Mouse (Mus musculus) cortical plate, adult 2 months (tissue): ENCODE measurements around the gene Dnase1l1. TPM values are rescaled to one million over a fixed set of nuclear protein-coding genes. Genes with fewer than 3 reads are reported as not detected.

Source experiments
- H3K27ac ChIP-seq: fragments of 200-500 bp; 2 replicates; pipeline ENCODE4 v1.5.1; 2012; ENCODE audit warnings: low read length, control low read depth, inconsistent platforms; ENCODE audit not compliant: insufficient read depth
- H3K4me1 ChIP-seq: fragments of 200-500 bp; 2 replicates; pipeline ENCODE4 v1.6.1; 2011; ENCODE audit warnings: low read length; ENCODE audit not compliant: control insufficient read depth, insufficient read depth
- H3K4me3 ChIP-seq: fragments of 200-500 bp; 2 replicates; pipeline ENCODE4 v1.5.1; 2011; ENCODE audit warnings: mild to moderate bottlenecking, low read length, control low read depth; ENCODE audit not compliant: insufficient read depth
- CTCF ChIP-seq: fragments of 200-500 bp; IDR thresholded peaks from 2 replicates; pipeline ENCODE4 v1.5.1; 2011; ENCODE audit warnings: mild to moderate bottlenecking, control low read depth, low read length; ENCODE audit not compliant: insufficient read depth; ENCODE audit errors: extremely low read depth
- POLR2A ChIP-seq: fragments of 200-500 bp; IDR thresholded peaks from 2 replicates; pipeline ENCODE4 v1.6.1; 2011; ENCODE audit warnings: mild to moderate bottlenecking, low read length, control low read depth; ENCODE audit not compliant: insufficient read depth; ENCODE audit errors: extremely low read depth
- polyA plus RNA-seq: library from polyadenylated mRNA; depleted of rRNA; stranded (reverse); fragments of >200 nt; gene quantifications from 2 replicates; pipeline ENCODE4 v1.2.3, GENCODE M21; 2012

Gene Dnase1l1
- polyA plus RNA-seq, 1 experiment: 5.3 TPM

- TF ChIP-seq POLR2A: no peak
- TF ChIP-seq CTCF: no peak
- Histone ChIP-seq H3K27ac (peak within 1 kb of the TSS; percentile 87), H3K4me1 (0 out of 2 replicates have a peak, but pooled peaks cover 2% of the 10 kb centered on the region), H3K4me3 (peak within 1 kb of the TSS; percentile 49)
Observed at GRCm38 (mm10) chrX:74270062-74270901, 11.9 kb downstream of the Dnase1l1 start, which contains the start of gene Rpl10. TSS of gene Rpl10 (plus strand) at chrX:74270812.

DNA sequence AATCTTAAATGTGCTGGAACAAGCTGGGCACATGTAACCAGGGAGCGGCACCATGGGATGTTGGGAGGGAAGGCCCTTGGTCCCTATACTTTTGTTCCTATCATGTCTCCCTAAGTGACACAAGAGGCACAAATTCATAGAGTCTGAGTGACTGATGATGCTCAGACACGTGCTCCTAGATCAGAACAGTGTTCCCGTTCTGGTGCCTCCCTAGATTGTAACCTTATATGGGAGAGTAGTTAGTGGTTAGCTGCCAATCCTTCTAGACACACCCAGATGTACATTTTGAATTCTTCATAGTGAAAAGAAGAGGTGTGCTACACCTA is 12.4 kb downstream of the Dnase1l1 start:
- Histone ChIP-seq H3K27ac (peak overlapping the region; percentile 68), H3K4me1 (0 out of 2 replicates have a peak, but pooled peaks cover 2% of the 10 kb centered on the region), H3K4me3 (peak overlapping the region; percentile 49)
- TF ChIP-seq POLR2A (no peak), CTCF (no peak)

DNA sequence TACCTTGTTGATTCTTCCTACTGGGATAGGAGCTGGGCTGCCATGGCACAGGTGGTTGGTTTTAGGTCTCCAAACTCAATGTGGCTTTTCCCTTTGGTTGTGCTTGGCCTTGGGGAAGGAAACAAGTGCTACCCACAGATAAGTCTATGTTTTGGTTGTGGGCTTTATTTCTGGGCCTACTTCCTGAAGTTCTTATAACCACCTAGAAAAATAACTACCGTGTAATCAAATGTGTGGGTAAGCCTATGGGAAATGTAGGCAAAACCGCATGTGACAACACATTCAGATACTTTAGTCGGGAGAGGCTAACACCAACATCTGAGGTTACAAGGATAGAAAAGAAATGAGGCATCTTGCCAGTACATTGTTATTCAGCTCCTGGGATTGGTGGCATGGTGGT is 24.4 kb downstream of the Dnase1l1 start:
- Histone ChIP-seq H3K4me3 (no peak overlapping the region), H3K27ac (no peak overlapping the region), H3K4me1 (no peaks in the 10 kb centered on the region)
- TF ChIP-seq POLR2A (no peak), CTCF (no peak)

DNA sequence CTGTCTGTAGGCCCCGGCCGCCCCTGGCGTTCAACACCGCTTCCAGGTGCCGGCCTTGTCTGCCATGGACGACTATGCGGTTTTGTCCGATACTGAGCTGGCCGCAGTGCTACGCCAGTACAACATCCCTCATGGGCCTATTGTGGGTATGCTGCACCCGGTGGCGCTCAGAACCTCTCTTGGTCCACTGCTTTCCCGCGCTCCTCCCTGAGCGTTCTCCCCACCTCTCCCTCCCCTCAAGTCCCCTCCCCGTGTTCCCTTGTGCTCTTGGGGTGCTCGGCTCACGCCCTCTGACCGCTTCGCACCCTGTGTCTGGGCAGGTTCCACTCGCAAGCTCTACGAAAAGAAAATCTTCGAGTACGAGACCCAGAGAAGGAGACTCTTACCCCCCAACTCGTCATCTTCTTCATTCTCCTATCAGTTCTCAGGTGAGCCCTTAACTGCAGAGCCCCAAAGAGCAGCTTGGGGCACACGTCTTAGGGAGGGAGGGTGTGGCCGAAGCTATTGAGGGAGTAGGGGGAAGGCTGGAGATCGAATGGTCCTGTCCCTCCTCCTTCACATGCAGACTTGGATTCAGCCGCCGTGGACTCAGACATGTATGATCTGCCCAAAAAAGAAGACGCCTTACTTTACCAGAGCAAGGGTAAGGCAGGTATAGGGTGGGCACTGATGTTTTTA is 27.1 kb downstream of the Dnase1l1 start:
- peak overlapping the region; percentile 85 for H3K27ac ChIP-seq
- no peak for TF ChIP-seq CTCF
- TF ChIP-seq POLR2A: no peak
- H3K4me1 ChIP-seq: no peaks in the 10 kb centered on the region
- H3K4me3 ChIP-seq: peak overlapping the region; percentile 96

GRCm38 (mm10) chrX:74254153-74254887 is 27.8 kb downstream of the Dnase1l1 start, which contains the start of gene Emd:
TSS of gene Emd (plus strand) at chrX:74254687.
- TF ChIP-seq POLR2A (peak; percentile 75; the same call in 1 of the 2 replicates), CTCF (no peak)
- Histone ChIP-seq H3K4me1 (no peaks in the 10 kb centered on the region), H3K27ac (peak within 1 kb of the TSS; percentile 85), H3K4me3 (peak within 1 kb of the TSS; percentile 96)

DNA sequence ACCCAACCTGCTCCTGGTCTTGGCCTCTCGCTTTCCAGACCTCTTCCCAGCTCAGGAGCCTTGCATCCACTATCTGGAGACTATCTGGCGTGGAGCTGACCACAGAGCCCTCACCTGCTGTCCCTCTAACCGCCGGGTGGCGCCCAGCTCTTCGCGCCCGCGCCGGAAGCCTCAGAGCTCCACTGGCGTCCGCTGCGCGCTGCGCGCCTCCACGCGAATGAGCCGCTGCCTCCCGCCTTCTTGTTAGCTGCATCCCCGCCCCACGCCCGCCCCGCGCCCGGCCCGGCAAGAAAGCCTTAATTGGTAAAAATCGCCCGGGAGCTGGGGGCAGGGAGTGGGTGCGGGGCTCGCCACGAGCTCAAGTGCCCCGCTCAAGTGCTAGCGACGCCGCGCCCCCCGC is 32.5 kb downstream of the Dnase1l1 start, which contains the start of gene Flna:
TSS of gene Flna (minus strand) at position 206 of the 400 bp plus-strand sequence.
- H3K27ac ChIP-seq: peak within 1 kb of the TSS; percentile 14; the same call in 1 of the 2 replicates
- TF ChIP-seq POLR2A (no peak), CTCF (no peak)
- H3K4me3 ChIP-seq: peak within 1 kb of the TSS; percentile 32
- no peaks in the 10 kb centered on the region for H3K4me1 ChIP-seq

DNA sequence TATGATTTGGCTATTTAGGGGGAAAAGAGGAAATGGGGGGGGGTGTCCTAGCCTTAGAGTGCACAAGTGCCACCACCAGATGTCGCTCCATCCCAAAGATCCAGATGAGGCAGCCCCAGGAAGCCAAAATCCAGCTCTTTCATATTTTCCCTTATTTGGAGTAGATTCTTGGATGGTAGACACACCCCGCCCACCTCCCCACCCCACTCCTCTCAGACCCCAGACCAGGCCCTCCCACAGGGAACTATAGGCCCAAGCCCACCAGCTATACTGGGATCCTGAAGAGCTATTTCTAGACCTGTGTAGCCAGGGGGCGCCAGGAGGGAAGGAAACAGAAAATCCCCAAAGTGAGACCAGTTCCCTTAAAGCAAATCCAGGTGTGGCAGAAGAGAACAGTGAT is 33.5 kb downstream of the Dnase1l1 start:
- no peaks in the 10 kb centered on the region for H3K4me1 ChIP-seq
- TF ChIP-seq POLR2A: no peak
- TF ChIP-seq CTCF: peak; percentile 37; the same call in 1 of the 2 replicates
- no peak overlapping the region for H3K27ac ChIP-seq
- peak overlapping the region; percentile 32; the same call in 1 of the 2 replicates for H3K4me3 ChIP-seq

GRCm38 (mm10) chrX:74246693-74247092 is 35.4 kb downstream of the Dnase1l1 start:
- TF ChIP-seq POLR2A (no peak), CTCF (no peak)
- H3K27ac ChIP-seq: peak overlapping the region; percentile 41; the same call in 1 of the 2 replicates

GRCm38 (mm10) chrX:74246213-74246681 is 35.9 kb downstream of the Dnase1l1 start:
- TF ChIP-seq CTCF (no peak), POLR2A (peak; percentile 88)
- Histone ChIP-seq H3K4me3 (peak overlapping the region; percentile 71), H3K27ac (peak overlapping the region; percentile 79), H3K4me1 (no peaks in the 10 kb centered on the region)

More at GRCm38 (mm10) chrX:74246693-74247092, 35.4 kb downstream of the Dnase1l1 start:
- H3K4me3 ChIP-seq: peak overlapping the region; percentile 71
- H3K4me1 ChIP-seq: no peaks in the 10 kb centered on the region
